Mouse (Mus musculus) testis, adult 2 months (tissue): ENCODE measurements around the gene Ofd1. TPM values are rescaled to one million over a fixed set of nuclear protein-coding genes. Genes with fewer than 3 reads are reported as not detected.

Source experiments
- H3K27ac ChIP-seq: fragments of 200-500 bp; 2 replicates; pipeline ENCODE4 v1.5.1; 2012; ENCODE audit warnings: low read depth, low read length; ENCODE audit not compliant: control insufficient read depth, insufficient read depth
- H3K27me3 ChIP-seq: fragments of 200-500 bp; 2 replicates; pipeline ENCODE4 v1.6.1; 2012; ENCODE audit warnings: mild to moderate bottlenecking, low read length, moderate library complexity; ENCODE audit not compliant: control insufficient read depth, insufficient read depth
- H3K36me3 ChIP-seq: fragments of 200-500 bp; 2 replicates; pipeline ENCODE4 v1.6.1; 2012; ENCODE audit warnings: mild to moderate bottlenecking, low read length; ENCODE audit not compliant: control insufficient read depth, insufficient read depth
- H3K4me1 ChIP-seq: fragments of 200-500 bp; 2 replicates; pipeline ENCODE4 v1.6.1; 2012; ENCODE audit warnings: low read length; ENCODE audit not compliant: control insufficient read depth, insufficient read depth
- H3K4me3 ChIP-seq: fragments of 200-500 bp; 2 replicates; pipeline ENCODE4 v1.5.1; 2012; ENCODE audit warnings: low read depth, mild to moderate bottlenecking, low read length, moderate library complexity, mixed read lengths; ENCODE audit not compliant: control insufficient read depth
- CTCF ChIP-seq: fragments of 200-500 bp; IDR thresholded peaks from 2 replicates; pipeline ENCODE4 v1.5.1; 2012; ENCODE audit warnings: low read depth, mild to moderate bottlenecking, inconsistent platforms, low read length, moderate library complexity; ENCODE audit not compliant: control insufficient read depth, insufficient read depth, insufficient replicate concordance
- POLR2A ChIP-seq: fragments of 200-500 bp; IDR thresholded peaks from 2 replicates; pipeline ENCODE4 v1.6.1; 2012; ENCODE audit warnings: low read depth, mild to moderate bottlenecking, inconsistent platforms, low read length, moderate library complexity; ENCODE audit not compliant: control insufficient read depth
- polyA plus RNA-seq: library from polyadenylated mRNA; depleted of rRNA; stranded (reverse); fragments of >200 nt; gene quantifications from 2 replicates; pipeline ENCODE4 v1.2.3, GENCODE M21; 2012

Gene Ofd1
- polyA plus RNA-seq, 1 experiment = 1.2 TPM

GRCm38 (mm10) chrX:166383606-166384005 is 56.9 kb downstream of the Ofd1 start:
- Histone ChIP-seq H3K27me3 (no peaks in the 10 kb centered on the region), H3K4me3 (no peak overlapping the region), H3K36me3 (no peaks in the 10 kb centered on the region), H3K27ac (0 out of 2 replicates have a peak overlapping the region, but pooled peaks have one; percentile 25), H3K4me1 (no peaks in the 10 kb centered on the region)
- TF ChIP-seq CTCF (no peak), POLR2A (no peak)

- no peaks in the 10 kb centered on the region for H3K27me3 ChIP-seq
- H3K36me3 ChIP-seq = no peaks in the 10 kb centered on the region
- no peak overlapping the region for H3K27ac ChIP-seq
- TF ChIP-seq POLR2A (no peak), CTCF (no peak)
- H3K4me3 ChIP-seq = no peak overlapping the region
- no peaks in the 10 kb centered on the region for H3K4me1 ChIP-seq
Observed at GRCm38 (mm10) chrX:166378652-166379051, 61.9 kb downstream of the Ofd1 start.

GRCm38 (mm10) chrX:166376681-166377328 is 63.7 kb downstream of the Ofd1 start:
- TF ChIP-seq CTCF = no peak
- TF ChIP-seq POLR2A = no peak
- H3K4me3 ChIP-seq = no peak overlapping the region
- H3K36me3 ChIP-seq = no peaks in the 10 kb centered on the region
- no peaks in the 10 kb centered on the region for H3K4me1 ChIP-seq
- H3K27ac ChIP-seq = no peak overlapping the region
- H3K27me3 ChIP-seq = no peaks in the 10 kb centered on the region

GRCm38 (mm10) chrX:166365458-166366213 is 74.9 kb downstream of the Ofd1 start:
- no peaks in the 10 kb centered on the region for H3K27me3 ChIP-seq
- TF ChIP-seq POLR2A (no peak), CTCF (no peak)

GRCm38 (mm10) chrX:166360455-166360854 is 80.0 kb downstream of the Ofd1 start:
- Histone ChIP-seq H3K27ac (no peak overlapping the region), H3K4me1 (no peaks in the 10 kb centered on the region), H3K4me3 (no peak overlapping the region), H3K27me3 (no peaks in the 10 kb centered on the region), H3K36me3 (no peaks in the 10 kb centered on the region)
- TF ChIP-seq POLR2A (no peak), CTCF (no peak)

More at GRCm38 (mm10) chrX:166365458-166366213, 74.9 kb downstream of the Ofd1 start:
- H3K4me3 ChIP-seq = no peak overlapping the region
- H3K4me1 ChIP-seq = no peaks in the 10 kb centered on the region
- H3K36me3 ChIP-seq = no peaks in the 10 kb centered on the region
- H3K27ac ChIP-seq = no peak overlapping the region

GRCm38 (mm10) chrX:166359927-166360440 is 80.5 kb downstream of the Ofd1 start:
- TF ChIP-seq POLR2A (no peak), CTCF (no peak)
- Histone ChIP-seq H3K36me3 (no peaks in the 10 kb centered on the region), H3K4me3 (no peak overlapping the region), H3K27me3 (no peaks in the 10 kb centered on the region), H3K4me1 (no peaks in the 10 kb centered on the region), H3K27ac (no peak overlapping the region)

- Histone ChIP-seq H3K27me3 (no peaks in the 10 kb centered on the region), H3K36me3 (no peaks in the 10 kb centered on the region), H3K4me1 (no peaks in the 10 kb centered on the region), H3K27ac (no peak overlapping the region), H3K4me3 (no peak overlapping the region)
- TF ChIP-seq CTCF (no peak), POLR2A (no peak)
Observed at GRCm38 (mm10) chrX:166358955-166359354, 81.5 kb downstream of the Ofd1 start.
